8 mouse cellular contexts compared by ENCODE assay signal in the genomic region with DNA sequence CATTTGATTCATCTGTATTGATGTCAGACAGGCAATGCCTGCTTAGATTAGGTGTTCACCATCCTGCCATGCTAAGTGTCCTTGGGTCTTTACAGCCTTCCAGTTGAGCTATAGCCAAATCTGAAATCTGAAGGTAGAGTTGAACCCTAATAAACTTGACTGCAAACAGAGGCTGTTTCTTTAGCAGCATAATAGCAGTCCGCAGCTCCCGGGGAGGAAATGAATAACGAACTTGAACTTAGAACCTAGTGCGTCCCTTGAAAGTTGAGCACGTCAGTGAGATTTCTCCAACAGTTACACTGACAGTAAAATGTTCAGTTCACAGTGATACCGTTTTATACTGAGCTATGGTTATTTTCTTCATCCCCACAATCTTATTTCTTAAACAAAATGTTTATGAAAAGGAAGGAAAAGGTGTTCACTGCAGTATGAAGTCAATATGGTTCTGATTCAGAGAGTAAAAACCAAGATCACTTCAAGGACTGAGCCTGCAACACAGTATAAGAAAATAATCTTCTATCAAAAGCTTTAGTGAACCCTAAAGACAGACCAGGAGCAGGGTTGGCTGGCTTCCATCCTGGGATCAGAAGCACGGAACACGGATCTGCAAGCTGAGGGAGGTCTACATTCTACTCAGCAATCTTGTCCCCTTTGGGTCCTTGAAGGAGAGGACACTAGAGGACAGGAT.
A peak's percentile ranks its signal among the peaks of the same experiment; 100 is the strongest.
DNase-seq lines count a peak whose midpoint lies in the region; ATAC-seq and TF ChIP-seq lines count a peak whose summit lies in the region.

No protein-coding gene starts in this region.

- H3K27ac ChIP-seq in bone marrow, adult 2 months (ENCODE audit: control insufficient read depth, insufficient read depth, low read depth, low read length, poor library complexity) = peak overlapping the region; percentile 0
- peak overlapping the region; percentile 93 for H3K27ac ChIP-seq in heart, embryonic 15.5 days
- H3K27ac ChIP-seq in midbrain, postnatal 0 days (ENCODE audit: low read depth, low read length) = peak overlapping the region; percentile 86

- no peaks in the 10 kb centered on the region for H3K36me3 ChIP-seq in heart, embryonic 15.5 days
- H3K36me3 ChIP-seq in midbrain, postnatal 0 days (ENCODE audit: insufficient read depth, low read length) = no peaks in the 10 kb centered on the region

- no peak for TF ChIP-seq CTCF in bone marrow, adult 2 months (IDR thresholded peaks at IDR 0.05; ENCODE audit: control insufficient read depth, insufficient read depth, low read length)
- no peak for TF ChIP-seq CTCF in midbrain, postnatal 0 days (IDR thresholded peaks at IDR 0.05)

- peak overlapping the region; percentile 60 for H3K4me2 ChIP-seq in heart, embryonic 15.5 days
- H3K4me2 ChIP-seq in midbrain, postnatal 0 days (ENCODE audit: low read depth, low read length, poor library complexity, severe bottlenecking) = peak overlapping the region; percentile 56

- ATAC-seq in heart, embryonic 15.5 days (replicated peaks; ENCODE audit: insufficient number of reproducible peaks, insufficient read depth, low FRiP score, low read depth) = no peak
- no peak for ATAC-seq in midbrain, postnatal 0 days (ENCODE audit: low FRiP score)

- H3K9me3 ChIP-seq in heart, embryonic 15.5 days (replicated peaks) = no peaks in the 10 kb centered on the region
- H3K9me3 ChIP-seq in midbrain, postnatal 0 days (ENCODE audit: low read length) = no peaks in the 10 kb centered on the region

- no peaks in the 10 kb centered on the region for H3K27me3 ChIP-seq in heart, embryonic 15.5 days
- no peaks in the 10 kb centered on the region for H3K27me3 ChIP-seq in midbrain, postnatal 0 days (ENCODE audit: insufficient read depth, low read length)

- TF ChIP-seq POLR2A in bone marrow, adult 2 months (IDR thresholded peaks at IDR 0.05; ENCODE audit: borderline replicate concordance, control insufficient read depth, low read depth, low read length) = no peak

- WGBS in bone marrow, adult 2 months = 8% methylated on average over 8 of the region's 8 CpGs
- 16% methylated on average over 8 of the region's 8 CpGs for WGBS in heart, embryonic 15.5 days
- WGBS in midbrain, postnatal 0 days = 8% methylated on average over 8 of the region's 8 CpGs

- no peak overlapping the region for H3K9ac ChIP-seq in heart, embryonic 15.5 days
- H3K9ac ChIP-seq in midbrain, postnatal 0 days (replicated peaks; ENCODE audit: low read length, poor library complexity, severe bottlenecking) = peak overlapping the region; percentile 52

- peaks cover 3% of the 10 kb centered on the region; the same call in 1 of the 2 replicates for H3K4me1 ChIP-seq in bone marrow, adult 2 months (ENCODE audit: control insufficient read depth, insufficient read depth, low read length)
- peaks cover 39% of the 10 kb centered on the region for H3K4me1 ChIP-seq in heart, embryonic 15.5 days (replicated peaks)
- H3K4me1 ChIP-seq in midbrain, postnatal 0 days (ENCODE audit: insufficient read depth, low read length) = peaks cover 8% of the 10 kb centered on the region; the same call in 1 of the 2 replicates

- peak; percentile 43 for DNase-seq in cerebellum, adult 9-10 months
- no peak for DNase-seq in cerebellum, adult 11-12 months
- DNase-seq in kidney, postnatal 36 days = peak; percentile 39 to 46
- no peak for DNase-seq in midbrain, postnatal 0 days (ENCODE audit: low spot score)
- no peak for DNase-seq in urinary bladder, postnatal 4 days (ENCODE audit: low spot score in 2 of 2)
- DNase-seq in left cerebral cortex, adult 18-20 months (ENCODE audit: low spot score in 2 of 2) = no peak

- peak overlapping the region; percentile 2 for H3K4me3 ChIP-seq in bone marrow, adult 2 months (replicated peaks; ENCODE audit: control insufficient read depth, low read depth, low read length)
- H3K4me3 ChIP-seq in heart, embryonic 15.5 days = peak overlapping the region; percentile 43
- peak overlapping the region; percentile 32 for H3K4me3 ChIP-seq in midbrain, postnatal 0 days (ENCODE audit: low read depth, low read length)

Comparison
In these comparisons a context has a peak if more than half of its experiments do, and no peak if none do; other contexts are left out.
1. DNase-seq: peak in cerebellum, adult 9-10 months (single experiment) and kidney, postnatal 36 days (2 of 2); none in cerebellum, adult 11-12 months (single experiment), midbrain, postnatal 0 days (single experiment), urinary bladder, postnatal 4 days (0 of 2) and left cerebral cortex, adult 18-20 months (0 of 2).
2. H3K27ac ChIP-seq: peak in every context shown above with its lines; median percentile 93 in heart, embryonic 15.5 days; 86 in midbrain, postnatal 0 days; 0 in bone marrow, adult 2 months.
3. Peak in every context shown above with its lines, with median percentiles within 50 percentile points of each other: H3K4me3 ChIP-seq.